Mouse (Mus musculus): Measurements from ENCODE around the gene Commd4.

DNA sequence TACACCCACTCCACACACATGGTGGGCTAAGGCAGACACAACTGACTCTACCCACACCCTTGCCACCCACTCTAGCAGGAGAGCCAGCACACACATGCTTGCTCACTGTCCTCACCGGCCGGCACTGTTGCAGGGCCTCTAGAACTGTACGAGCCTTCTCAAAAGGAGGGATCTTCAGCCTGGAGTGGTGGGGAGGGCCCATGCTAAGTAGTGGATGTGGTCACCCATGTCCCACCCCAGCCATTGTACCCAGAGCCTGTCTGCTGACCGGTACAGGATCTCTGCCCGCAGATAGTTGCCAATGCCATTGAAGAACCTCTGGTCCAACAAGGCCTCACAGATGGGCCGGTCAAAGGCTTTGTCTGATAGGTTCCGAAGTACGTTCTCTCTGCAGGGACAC, 13.3 kb downstream of the Commd4 start:
- TF ChIP-seq POLR2A (IDR thresholded peaks at IDR 0.05; ENCODE audit: control insufficient read depth, low read depth, low read length) (no peak), CTCF (IDR thresholded peaks at IDR 0.05; ENCODE audit: control insufficient read depth, insufficient read depth, insufficient replicate concordance, low read depth, low read length) (no peak)
